9 mouse cellular contexts compared by ENCODE assay signal in the genomic region with DNA sequence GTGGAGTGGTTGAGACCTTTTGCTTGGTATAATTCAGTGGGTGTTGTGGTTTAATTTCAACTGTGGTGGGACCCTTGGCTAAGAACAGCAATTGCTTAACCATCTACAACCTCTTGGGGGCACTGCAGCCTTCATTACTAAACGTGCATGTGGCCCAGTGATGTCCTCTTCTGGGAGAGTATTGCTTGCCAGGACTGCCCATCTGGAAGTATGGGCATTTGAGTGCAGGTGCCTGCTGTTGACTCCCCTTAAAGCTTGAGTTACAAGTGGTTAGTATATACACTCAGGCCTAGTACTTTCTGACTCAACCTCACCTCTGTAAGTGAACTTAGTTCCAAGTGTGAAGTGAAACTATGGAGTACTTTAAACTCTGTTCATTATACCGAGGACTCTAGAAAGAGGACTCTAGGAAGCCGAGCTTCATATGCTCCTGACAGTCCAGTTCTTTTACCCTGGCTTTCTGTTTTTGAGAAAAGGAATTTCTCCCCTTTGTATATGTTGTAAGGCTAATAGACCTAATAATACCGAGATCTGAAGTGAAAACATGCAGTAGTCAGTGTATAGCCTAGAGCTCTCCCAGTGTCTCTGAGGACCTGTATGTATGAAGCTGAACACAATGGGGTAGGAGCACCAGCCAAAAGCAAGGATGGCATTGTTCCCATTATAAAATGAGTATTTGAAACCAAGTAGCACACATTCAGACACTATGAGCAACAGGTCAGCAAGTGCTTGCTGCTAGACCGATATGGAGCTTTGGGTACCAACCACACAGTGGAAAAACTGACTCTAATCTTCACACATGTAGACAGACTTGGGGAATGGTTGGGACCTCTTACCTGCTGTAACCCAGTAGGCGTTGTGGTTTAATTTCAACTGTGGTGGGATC. TPM values are rescaled to one million over a fixed set of nuclear protein-coding genes. Genes with fewer than 3 reads are reported as not detected.
A peak's percentile ranks its signal among the peaks of the same experiment; 100 is the strongest.
DNase-seq lines count a peak whose midpoint lies in the region; ATAC-seq and TF ChIP-seq lines count a peak whose summit lies in the region.
"Had no signal": no experiment of that assay in that cellular context is flagged by ENCODE, and none has a peak within 500 bp of the region (broad histone marks: within the 10 kb centered on the region; RNA-seq: fewer than 3 reads in every experiment).

No protein-coding gene starts in this region.

- no peak overlapping the region for H3K4me3 ChIP-seq in heart, embryonic 16.5 days (ENCODE audit: low read length)
- no peak overlapping the region for H3K4me3 ChIP-seq in lung, postnatal 0 days (ENCODE audit: low read depth, low read length)

- ATAC-seq in heart, embryonic 16.5 days (replicated peaks; ENCODE audit: extremely low read depth, insufficient read depth, low FRiP score): peak; percentile 49
- ATAC-seq in lung, postnatal 0 days: peak; percentile 90

- peak; percentile 40; the same call in 1 of the 2 replicates for TF ChIP-seq EP300 in lung, postnatal 0 days (IDR thresholded peaks at IDR 0.05)

- H3K9ac ChIP-seq in heart, embryonic 16.5 days (ENCODE audit: low read length): no peak overlapping the region; the same call in 1 of the 2 replicates
- no peak overlapping the region for H3K9ac ChIP-seq in lung, postnatal 0 days (replicated peaks; ENCODE audit: low read depth)

- H3K9me3 ChIP-seq in heart, embryonic 16.5 days (replicated peaks; ENCODE audit: control insufficient read depth, low read length): no peaks in the 10 kb centered on the region
- H3K9me3 ChIP-seq in lung, postnatal 0 days (ENCODE audit: low read length): no peaks in the 10 kb centered on the region

- TF ChIP-seq CTCF in lung, postnatal 0 days (IDR thresholded peaks at IDR 0.05): peak; percentile 85

- H3K4me1 ChIP-seq in heart, embryonic 16.5 days (ENCODE audit: control insufficient read depth, insufficient read depth, low read length): peaks cover 21% of the 10 kb centered on the region
- H3K4me1 ChIP-seq in lung, postnatal 0 days (ENCODE audit: insufficient read depth, low read depth, low read length): no peaks in the 10 kb centered on the region

- WGBS in heart, embryonic 16.5 days: 45% methylated on average over 6 of the region's 6 CpGs
- 37% methylated on average over 6 of the region's 6 CpGs for WGBS in lung, postnatal 0 days

- H3K27ac ChIP-seq in heart, embryonic 16.5 days (ENCODE audit: low read length): peak overlapping the region; percentile 31; the same call in 1 of the 2 replicates
- H3K27ac ChIP-seq in lung, postnatal 0 days (ENCODE audit: low read length): no peak overlapping the region
- H3K27ac ChIP-seq: macrophage had no signal

- no peak overlapping the region for H3K4me2 ChIP-seq in heart, embryonic 16.5 days (ENCODE audit: low read depth, low read length)
- no peak overlapping the region for H3K4me2 ChIP-seq in lung, postnatal 0 days (replicated peaks; ENCODE audit: low read depth, low read length)

- H3K36me3 ChIP-seq in heart, embryonic 16.5 days (ENCODE audit: control insufficient read depth, insufficient read depth): peaks cover 21% of the 10 kb centered on the region
- peaks cover 11% of the 10 kb centered on the region; the same call in 1 of the 2 replicates for H3K36me3 ChIP-seq in lung, postnatal 0 days (ENCODE audit: insufficient read depth, low read length)

- no peaks in the 10 kb centered on the region for H3K27me3 ChIP-seq in heart, embryonic 16.5 days (ENCODE audit: control insufficient read depth, insufficient read depth, low read length)
- no peaks in the 10 kb centered on the region for H3K27me3 ChIP-seq in lung, postnatal 0 days (replicated peaks; ENCODE audit: insufficient read depth, low read length)

- DNase-seq in left cerebral cortex, adult 18-20 months (ENCODE audit: low spot score in 2 of 2): peak; percentile 60 to 62
- DNase-seq in left cerebral cortex, adult 11 months (ENCODE audit: low spot score): no peak
- peak; percentile 81 for DNase-seq in adipocyte (ENCODE audit: low spot score)
- DNase-seq in embryo, embryonic 11 days: peak; percentile 80
- peak; percentile 73 for DNase-seq in kidney, postnatal 14 days
- peak; percentile 93 for DNase-seq in lung, postnatal 0 days (ENCODE audit: low spot score)
- peak; percentile 55 for DNase-seq in right cerebral cortex, postnatal 4 days

RNA-seq across cellular contexts. Expression of a gene that starts 6.2 kb away (rescaled TPM):
- total RNA-seq in left cerebral cortex, adult 18-20 months (2021): under 1 TPM; 0.28 to 0.40 TPM
- 0.27 and 0.30 TPM in 2 replicates for polyA plus RNA-seq in heart, embryonic 16.5 days (2015; fragmentation: Nextera tagmentation; extraction: Ambion mirVana)
- 0.63 and 0.77 TPM in 2 replicates for polyA plus RNA-seq in lung, postnatal 0 days (2015; fragmentation: Nextera tagmentation; extraction: Ambion mirVana)
- polyA plus RNA-seq: macrophage had no signal

RNA-seq across cellular contexts. Expression of a gene that starts 7.1 kb away (rescaled TPM):
- total RNA-seq in left cerebral cortex, adult 18-20 months (2021): 100 to 1,000 TPM; 771 to 830 TPM
- 928 and 945 TPM in 2 replicates for polyA plus RNA-seq in heart, embryonic 16.5 days (2015; fragmentation: Nextera tagmentation; extraction: Ambion mirVana)
- polyA plus RNA-seq in lung, postnatal 0 days (2015; fragmentation: Nextera tagmentation; extraction: Ambion mirVana): 751 and 865 TPM in 2 replicates

RNA-seq across cellular contexts. Expression of a gene that starts 42.0 kb away (rescaled TPM):
- total RNA-seq in left cerebral cortex, adult 18-20 months (2021): 10 to 100 TPM; 27.4 to 29.2 TPM
- polyA plus RNA-seq in heart, embryonic 16.5 days (2015; fragmentation: Nextera tagmentation; extraction: Ambion mirVana): 72.9 and 75.5 TPM in 2 replicates
- polyA plus RNA-seq in lung, postnatal 0 days (2015; fragmentation: Nextera tagmentation; extraction: Ambion mirVana): 54.9 and 64.9 TPM in 2 replicates

RNA-seq across cellular contexts. Expression of a gene that starts 51.0 kb away (rescaled TPM):
- 10 to 100 TPM; 11.9 to 14.6 TPM for total RNA-seq in left cerebral cortex, adult 18-20 months (2021)
- polyA plus RNA-seq in heart, embryonic 16.5 days (2015; fragmentation: Nextera tagmentation; extraction: Ambion mirVana): 8.5 and 10.5 TPM in 2 replicates
- 4.3 and 5.9 TPM in 2 replicates for polyA plus RNA-seq in lung, postnatal 0 days (2015; fragmentation: Nextera tagmentation; extraction: Ambion mirVana)

RNA-seq across cellular contexts. Expression of a gene that starts 58.5 kb away (rescaled TPM):
- total RNA-seq in left cerebral cortex, adult 18-20 months (2021): 10 to 100 TPM; 91.8 to 96.3 TPM
- polyA plus RNA-seq in heart, embryonic 16.5 days (2015; fragmentation: Nextera tagmentation; extraction: Ambion mirVana): 44.1 and 45.2 TPM in 2 replicates
- 12.8 and 13.3 TPM in 2 replicates for polyA plus RNA-seq in lung, postnatal 0 days (2015; fragmentation: Nextera tagmentation; extraction: Ambion mirVana)
